Mouse (Mus musculus) bone marrow, adult 2 months (tissue): ENCODE results near the gene Gmps.

Source experiments
- CTCF ChIP-seq: fragments of 200-500 bp; IDR thresholded peaks from 2 replicates; pipeline ENCODE4 v1.5.1; 2011; ENCODE audit warnings: low read length, control low read depth; ENCODE audit not compliant: control insufficient read depth, insufficient read depth
- POLR2A ChIP-seq: fragments of 200-500 bp; IDR thresholded peaks from 2 replicates; pipeline ENCODE4 v1.6.1; 2011; ENCODE audit warnings: low read depth, mild to moderate bottlenecking, control low read depth, low read length, borderline replicate concordance; ENCODE audit not compliant: control insufficient read depth

GRCm38 (mm10) chr3:63964922-63965249 lies 11.0 kb upstream of the Gmps start:
- TF ChIP-seq CTCF = no peak
- TF ChIP-seq POLR2A = no peak
